Mouse (Mus musculus) testis, adult 2 months (tissue): ENCODE measurements around the gene Crybb2.

Experiments used
- CTCF ChIP-seq: fragments of 200-500 bp; IDR thresholded peaks from 2 replicates; pipeline ENCODE4 v1.5.1; 2012; ENCODE audit warnings: low read depth, mild to moderate bottlenecking, inconsistent platforms, low read length, moderate library complexity; ENCODE audit not compliant: control insufficient read depth, insufficient read depth, insufficient replicate concordance
- POLR2A ChIP-seq: fragments of 200-500 bp; IDR thresholded peaks from 2 replicates; pipeline ENCODE4 v1.6.1; 2012; ENCODE audit warnings: low read depth, mild to moderate bottlenecking, inconsistent platforms, low read length, moderate library complexity; ENCODE audit not compliant: control insufficient read depth

DNA sequence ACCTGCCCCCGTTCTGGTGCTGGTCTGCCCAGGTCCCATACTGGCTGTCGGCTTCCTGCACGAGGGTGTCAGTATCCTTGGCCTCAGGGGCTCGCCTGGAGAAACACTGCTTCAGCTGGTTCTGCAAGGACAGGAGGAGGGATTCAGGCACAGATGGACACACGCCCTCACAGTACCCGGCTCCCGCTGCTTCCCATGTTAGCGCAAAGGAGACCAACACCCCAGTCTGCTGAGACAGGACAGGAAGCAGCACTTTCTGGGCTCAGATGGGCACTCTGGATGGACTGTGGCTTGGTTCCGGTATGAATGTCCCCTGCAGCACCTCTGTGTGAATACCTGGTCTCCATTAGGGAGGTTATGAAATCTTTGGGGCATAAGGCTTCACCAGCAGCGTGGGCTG lies 31.5 kb upstream of the Crybb2 start:
- TF ChIP-seq CTCF (no peak), POLR2A (no peak)
